Mouse (Mus musculus) kidney, embryonic 14.5 days (tissue): Measurements from ENCODE around the gene Mvp. TPM values are rescaled to one million over a fixed set of nuclear protein-coding genes. Genes with fewer than 3 reads are reported as not detected.

Experiments used
- ATAC-seq: fragments of 200-750 bp; cut with Nextera tagmentation; 2 replicates; pipeline ENCODE4 v1.8.0; 2017; ENCODE audit warnings: moderate number of reproducible peaks, mild to moderate bottlenecking, moderate TSS enrichment, moderate library complexity; ENCODE audit not compliant: low FRiP score, low TSS enrichment
- H3K27ac ChIP-seq: fragments of 300-500 bp; sonication (generic); 2 replicates; pipeline ENCODE4 v1.5.1; 2014; ENCODE audit warnings: low read depth, mild to moderate bottlenecking, low read length, moderate library complexity, mixed read lengths
- H3K27me3 ChIP-seq: fragments of 300-500 bp; sonication (generic); 2 replicates; pipeline ENCODE4 v1.6.1; 2014; ENCODE audit warnings: mild to moderate bottlenecking, low read length; ENCODE audit not compliant: control insufficient read depth, insufficient read depth
- H3K36me3 ChIP-seq: fragments of 300-500 bp; sonication (generic); 2 replicates; pipeline ENCODE4 v1.6.1; 2014; ENCODE audit warnings: low read length, mixed read lengths; ENCODE audit not compliant: control insufficient read depth, insufficient read depth
- H3K4me1 ChIP-seq: fragments of 300-500 bp; sonication (generic); 2 replicates; pipeline ENCODE4 v1.6.1; 2014; ENCODE audit warnings: low read length, mixed read lengths; ENCODE audit not compliant: control insufficient read depth, insufficient read depth
- H3K4me2 ChIP-seq: fragments of 300-500 bp; sonication (generic); replicated peaks from 2 replicates; pipeline ENCODE4 v1.6.1; 2014; ENCODE audit warnings: low read depth, mild to moderate bottlenecking, low read length
- H3K4me3 ChIP-seq: fragments of 300-500 bp; sonication (generic); 2 replicates; pipeline ENCODE4 v1.5.1; 2014; ENCODE audit warnings: mild to moderate bottlenecking, low read length
- H3K9ac ChIP-seq: fragments of 300-500 bp; sonication (generic); 2 replicates; pipeline ENCODE4 v1.6.1; 2014; ENCODE audit warnings: low read depth, mild to moderate bottlenecking, low read length, moderate library complexity
- H3K9me3 ChIP-seq: fragments of 300-500 bp; sonication (generic); 2 replicates; pipeline ENCODE4 v1.6.1; 2016; ENCODE audit warnings: low read length; ENCODE audit not compliant: control insufficient read depth
- WGBS: fragments of 180-500 bp; shearing (Covaris S2); extraction: QIAGEN DNeasy Blood & Tissue Kit; methylation state at CpG from one replicate; pipeline ENCODE4 v1.1.7; 2014; 5-methylcytosine and 5-hydroxymethylcytosine counted together
- polyA plus RNA-seq: library from polyadenylated mRNA; unstranded; fragments of >200 nt; fragmentation: Nextera tagmentation; extraction: Ambion mirVana; gene quantifications from 2 replicates; pipeline ENCODE4 v1.2.1, GENCODE M21; 2014

Gene Mvp
- polyA plus RNA-seq, 1 experiment from 2014 or later: 9.7 TPM

GRCm38 (mm10) chr7:127016486-127016938 lies 2.1 kb upstream of the Mvp start:
- no peaks in the 10 kb centered on the region for H3K9me3 ChIP-seq
- H3K4me1 ChIP-seq: peaks cover 49% of the 10 kb centered on the region
- no peaks in the 10 kb centered on the region for H3K27me3 ChIP-seq
- peak overlapping the region; percentile 75 for H3K4me2 ChIP-seq
- ATAC-seq: peak; percentile 18
- H3K27ac ChIP-seq: peak overlapping the region; percentile 82
- peak overlapping the region; percentile 53 for H3K4me3 ChIP-seq
- under 1% methylated on average over 22 of the region's 22 CpGs for WGBS
- peaks cover 17% of the 10 kb centered on the region for H3K36me3 ChIP-seq
- peak overlapping the region; percentile 70 for H3K9ac ChIP-seq

DNA sequence TGATC lies 1.9 kb upstream of the Mvp start, which contains the start of gene Pagr1b:
Gene Pagr1b, minus strand, starts transcription at position 4 of the 5 bp plus-strand sequence.
- no peaks in the 10 kb centered on the region for H3K27me3 ChIP-seq
- no peaks in the 10 kb centered on the region for H3K9me3 ChIP-seq
- peak within 1 kb of the TSS; percentile 70 for H3K9ac ChIP-seq
- H3K4me1 ChIP-seq: peaks cover 46% of the 10 kb centered on the region
- H3K4me3 ChIP-seq: peak within 1 kb of the TSS; percentile 53
- no peak for ATAC-seq
- H3K27ac ChIP-seq: peak within 1 kb of the TSS; percentile 82
- peak within 1 kb of the TSS; percentile 75 for H3K4me2 ChIP-seq
- H3K36me3 ChIP-seq: peaks cover 17% of the 10 kb centered on the region

GRCm38 (mm10) chr7:127016081-127016480 lies 1.7 kb upstream of the Mvp start:
- ATAC-seq: peak; percentile 40
- peak overlapping the region; percentile 82 for H3K27ac ChIP-seq
- peak overlapping the region; percentile 75 for H3K4me2 ChIP-seq
- no peaks in the 10 kb centered on the region for H3K27me3 ChIP-seq
- H3K4me1 ChIP-seq: peaks cover 44% of the 10 kb centered on the region
- H3K9ac ChIP-seq: peak overlapping the region; percentile 70
- peaks cover 17% of the 10 kb centered on the region for H3K36me3 ChIP-seq
- under 1% methylated on average over 10 of the region's 10 CpGs for WGBS
- H3K9me3 ChIP-seq: no peaks in the 10 kb centered on the region
- H3K4me3 ChIP-seq: peak overlapping the region; percentile 53

- Histone ChIP-seq H3K9ac (no peak overlapping the region; the same call in 1 of the 2 replicates), H3K4me2 (peak overlapping the region; percentile 59; the same call in 1 of the 2 replicates), H3K36me3 (peaks cover 17% of the 10 kb centered on the region), H3K9me3 (no peaks in the 10 kb centered on the region), H3K4me1 (peaks cover 38% of the 10 kb centered on the region), H3K27me3 (no peaks in the 10 kb centered on the region), H3K4me3 (no peak overlapping the region), H3K27ac (no peak overlapping the region)
- WGBS: 92% methylated on average over 12 of the region's 12 CpGs
- ATAC-seq: no peak
Observed at GRCm38 (mm10) chr7:127014993-127015392, 572 bp upstream of the Mvp start.

DNA sequence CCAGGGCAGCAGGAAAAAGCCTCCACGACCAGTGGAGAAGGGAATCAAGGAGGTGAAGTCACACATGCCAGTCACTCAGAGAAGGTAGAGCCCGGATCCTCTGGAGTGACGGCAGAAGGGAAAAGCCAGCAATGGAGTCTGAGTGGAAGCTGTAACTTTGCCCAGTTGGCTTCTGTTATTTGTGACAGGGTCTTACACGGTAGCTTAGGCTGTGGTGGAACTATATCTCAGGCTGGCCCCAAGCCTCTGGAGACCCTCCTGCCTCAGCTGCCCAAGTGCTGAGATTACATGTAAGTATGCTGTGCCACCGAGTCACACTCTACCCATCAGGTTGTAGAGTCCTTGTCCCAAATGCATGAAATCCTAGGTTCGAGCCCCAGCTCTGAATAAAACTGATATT lies 1.0 kb downstream of the Mvp start:
- 95% methylated on average over 6 of the region's 6 CpGs for WGBS
- Histone ChIP-seq H3K27ac (no peak overlapping the region), H3K4me3 (no peak overlapping the region), H3K9ac (no peak overlapping the region), H3K27me3 (no peaks in the 10 kb centered on the region), H3K9me3 (no peaks in the 10 kb centered on the region), H3K4me2 (no peak overlapping the region; the same call in 1 of the 2 replicates), H3K4me1 (peaks cover 33% of the 10 kb centered on the region), H3K36me3 (peaks cover 17% of the 10 kb centered on the region)
- no peak for ATAC-seq

GRCm38 (mm10) chr7:127012845-127013244 lies 1.6 kb downstream of the Mvp start:
- Histone ChIP-seq H3K27ac (no peak overlapping the region), H3K4me2 (no peak overlapping the region), H3K36me3 (peaks cover 17% of the 10 kb centered on the region), H3K9me3 (no peaks in the 10 kb centered on the region), H3K9ac (no peak overlapping the region), H3K27me3 (no peaks in the 10 kb centered on the region), H3K4me1 (peaks cover 29% of the 10 kb centered on the region), H3K4me3 (no peak overlapping the region)
- ATAC-seq: no peak
- WGBS: 93% methylated on average over 10 of the region's 10 CpGs

DNA sequence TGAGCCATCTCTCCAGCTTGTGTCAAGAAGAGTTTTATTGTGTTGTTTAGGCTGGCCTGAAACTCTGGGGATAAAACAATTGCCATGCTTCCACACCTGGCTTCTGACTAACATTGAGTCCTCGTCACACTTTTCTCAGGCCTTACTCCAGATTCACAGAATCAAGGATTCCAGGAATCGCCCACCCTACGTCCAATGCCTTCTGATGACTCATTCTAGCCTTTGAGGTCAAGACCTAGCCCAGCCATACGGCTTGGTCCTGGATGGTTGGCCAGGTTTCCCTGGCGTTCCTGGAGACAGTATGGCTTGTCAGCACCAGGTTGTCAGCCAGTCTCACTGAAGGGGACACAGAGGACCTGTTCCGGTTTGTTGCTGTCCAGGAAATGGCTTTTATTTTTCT lies 2.0 kb downstream of the Mvp start:
- no peaks in the 10 kb centered on the region for H3K9me3 ChIP-seq
- no peak overlapping the region for H3K4me2 ChIP-seq
- H3K27ac ChIP-seq: no peak overlapping the region
- no peak for ATAC-seq
- no peak overlapping the region for H3K9ac ChIP-seq
- WGBS: 83% methylated on average over 6 of the region's 6 CpGs
- no peak overlapping the region for H3K4me3 ChIP-seq
- H3K4me1 ChIP-seq: peaks cover 25% of the 10 kb centered on the region
- H3K36me3 ChIP-seq: peaks cover 17% of the 10 kb centered on the region
- H3K27me3 ChIP-seq: no peaks in the 10 kb centered on the region

DNA sequence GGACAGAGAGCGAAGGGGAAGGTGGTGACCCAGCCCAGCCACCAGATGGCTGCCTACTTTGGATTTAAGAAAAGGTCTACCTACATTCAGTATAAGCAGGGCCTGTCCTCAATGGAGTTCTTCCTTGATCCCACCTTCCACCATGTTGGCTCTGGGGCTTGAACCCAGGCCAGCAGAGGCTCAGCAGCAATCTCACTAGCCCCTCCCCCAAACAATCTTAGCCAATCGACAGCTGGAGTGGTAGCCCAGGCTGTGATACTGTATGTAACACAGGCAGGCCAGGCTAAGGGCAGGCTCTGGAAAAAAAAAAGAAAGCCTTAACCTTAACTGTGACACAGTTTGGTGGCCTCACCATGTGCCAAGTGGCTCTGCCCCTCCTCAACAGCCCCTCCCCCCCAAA lies 2.7 kb downstream of the Mvp start:
- no peaks in the 10 kb centered on the region for H3K9me3 ChIP-seq

GRCm38 (mm10) chr7:127011051-127011450 lies 3.4 kb downstream of the Mvp start:
- no peak for ATAC-seq
- WGBS: 98% methylated on average over 2 of the region's 2 CpGs
- H3K4me2 ChIP-seq: no peak overlapping the region
- H3K4me3 ChIP-seq: no peak overlapping the region
- no peak overlapping the region for H3K27ac ChIP-seq
- H3K36me3 ChIP-seq: peaks cover 17% of the 10 kb centered on the region
- peaks cover 24% of the 10 kb centered on the region for H3K4me1 ChIP-seq
- no peaks in the 10 kb centered on the region for H3K9me3 ChIP-seq
- H3K27me3 ChIP-seq: no peaks in the 10 kb centered on the region
- H3K9ac ChIP-seq: no peak overlapping the region

More for the DNA sequence above, 2.7 kb downstream of the Mvp start:
- no peak overlapping the region for H3K9ac ChIP-seq
- H3K4me1 ChIP-seq: peaks cover 24% of the 10 kb centered on the region
- WGBS: 75% methylated on average over 2 of the region's 2 CpGs
- no peak for ATAC-seq
- H3K27me3 ChIP-seq: no peaks in the 10 kb centered on the region
- H3K4me3 ChIP-seq: no peak overlapping the region
- H3K4me2 ChIP-seq: no peak overlapping the region
- H3K27ac ChIP-seq: no peak overlapping the region
- peaks cover 17% of the 10 kb centered on the region for H3K36me3 ChIP-seq
